Mouse (Mus musculus): ENCODE measurements around the gene Kera.

- TF ChIP-seq CTCF (IDR thresholded peaks at IDR 0.05; ENCODE audit: low read depth, low read length) (no peak), POLR2A (IDR thresholded peaks at IDR 0.05; ENCODE audit: borderline replicate concordance, low read depth, low read length) (no peak)
Observed at GRCm38 (mm10) chr10:97582543-97583231, 24.0 kb upstream of the Kera start.

Data from bone marrow macrophage, adult 2 months (primary cell).